Mouse (Mus musculus) forebrain, embryonic 12.5 days (tissue): ENCODE measurements at regions not wholly inside any gene's neighbourhood (a gene's known extent, or its start where the extent isn't known, plus 50 kb on each side); places are given as distances from the start of the nearest gene placed in this dataset.

ENCODE experiments used
- ATAC-seq: fragments of 200-750 bp; cut with Nextera tagmentation; 2 replicates; pipeline ENCODE4 v1.8.0; 2017; ENCODE audit warnings: moderate TSS enrichment; ENCODE audit not compliant: low FRiP score
- H3K27ac ChIP-seq: fragments of 300-500 bp; sonication (generic); 2 replicates; pipeline ENCODE4 v1.5.1; 2016; ENCODE audit warnings: mild to moderate bottlenecking
- H3K27me3 ChIP-seq: fragments of 300-500 bp; sonication (generic); 2 replicates; pipeline ENCODE4 v1.6.1; 2016; ENCODE audit warnings: mild to moderate bottlenecking
- H3K36me3 ChIP-seq: fragments of 300-500 bp; sonication (generic); replicated peaks from 2 replicates; pipeline ENCODE4 v1.6.1; 2016; ENCODE audit warnings: mild to moderate bottlenecking
- H3K4me1 ChIP-seq: fragments of 300-500 bp; sonication (generic); 2 replicates; pipeline ENCODE4 v1.6.1; 2016
- H3K4me2 ChIP-seq: fragments of 300-500 bp; sonication (generic); 2 replicates; pipeline ENCODE4 v1.6.1; 2016; ENCODE audit warnings: mild to moderate bottlenecking, moderate library complexity
- H3K4me3 ChIP-seq: fragments of 300-500 bp; sonication (generic); replicated peaks from 2 replicates; pipeline ENCODE4 v1.5.1; 2016; ENCODE audit warnings: mild to moderate bottlenecking
- H3K9ac ChIP-seq: fragments of 300-500 bp; sonication (generic); 2 replicates; pipeline ENCODE4 v1.6.1; 2016; ENCODE audit warnings: mild to moderate bottlenecking
- H3K9me3 ChIP-seq: fragments of 300-500 bp; sonication (generic); 2 replicates; pipeline ENCODE4 v1.6.1; 2016
- WGBS: fragments of 180-500 bp; shearing (Covaris S2); methylation state at CpG from one replicate; pipeline ENCODE4 v1.1.7; 2016; 5-methylcytosine and 5-hydroxymethylcytosine counted together

GRCm38 (mm10) chr16:39102151-39102550 lies 209.7 kb downstream of the Igsf11 start:
- H3K27me3 ChIP-seq, result no peaks in the 10 kb centered on the region
- ATAC-seq, result no peak
- 49% methylated on average over 6 of the region's 6 CpGs for WGBS
- H3K4me3 ChIP-seq, result no peak overlapping the region
- H3K9ac ChIP-seq, result no peak overlapping the region
- no peaks in the 10 kb centered on the region for H3K36me3 ChIP-seq
- no peaks in the 10 kb centered on the region; the same call in 1 of the 2 replicates for H3K4me1 ChIP-seq
- H3K27ac ChIP-seq, result no peak overlapping the region
- H3K4me2 ChIP-seq, result no peak overlapping the region
- H3K9me3 ChIP-seq, result no peaks in the 10 kb centered on the region

- Histone ChIP-seq H3K9ac (no peak overlapping the region), H3K4me2 (no peak overlapping the region), H3K27me3 (no peaks in the 10 kb centered on the region), H3K9me3 (no peaks in the 10 kb centered on the region), H3K4me1 (no peaks in the 10 kb centered on the region; the same call in 1 of the 2 replicates), H3K4me3 (no peak overlapping the region), H3K36me3 (no peaks in the 10 kb centered on the region), H3K27ac (no peak overlapping the region)
- WGBS, result 59% methylated on average over 9 of the region's 9 CpGs
- 0 out of 2 replicates have a peak, but pooled peaks have one; percentile 46 for ATAC-seq
Observed at GRCm38 (mm10) chr16:39103360-39104095, 211.1 kb downstream of the Igsf11 start.

GRCm38 (mm10) chr16:39109383-39110033 lies 217.0 kb downstream of the Igsf11 start:
- Histone ChIP-seq H3K27me3 (no peaks in the 10 kb centered on the region), H3K4me2 (peak overlapping the region; percentile 55), H3K4me3 (peak overlapping the region; percentile 26), H3K36me3 (no peaks in the 10 kb centered on the region), H3K4me1 (no peaks in the 10 kb centered on the region; the same call in 1 of the 2 replicates), H3K9ac (peak overlapping the region; percentile 38; the same call in 1 of the 2 replicates), H3K9me3 (no peaks in the 10 kb centered on the region), H3K27ac (no peak overlapping the region)
- ATAC-seq, result peak; percentile 67
- WGBS, result 17% methylated on average over 15 of the region's 15 CpGs

GRCm38 (mm10) chr16:39110089-39110488 lies 217.6 kb downstream of the Igsf11 start:
- Histone ChIP-seq H3K4me1 (no peaks in the 10 kb centered on the region; the same call in 1 of the 2 replicates), H3K4me3 (no peak overlapping the region), H3K27ac (no peak overlapping the region), H3K9ac (no peak overlapping the region), H3K4me2 (peak overlapping the region; percentile 55; the same call in 1 of the 2 replicates), H3K27me3 (no peaks in the 10 kb centered on the region), H3K9me3 (no peaks in the 10 kb centered on the region), H3K36me3 (no peaks in the 10 kb centered on the region)
- ATAC-seq, result peak; percentile 31; the same call in 1 of the 2 replicates
- 85% methylated on average over 5 of the region's 5 CpGs for WGBS

GRCm38 (mm10) chr16:39118059-39118458 lies 225.6 kb downstream of the Igsf11 start:
- Histone ChIP-seq H3K9me3 (no peaks in the 10 kb centered on the region), H3K27ac (no peak overlapping the region), H3K9ac (no peak overlapping the region), H3K27me3 (no peaks in the 10 kb centered on the region; the same call in 1 of the 2 replicates), H3K4me3 (no peak overlapping the region), H3K4me2 (no peak overlapping the region), H3K4me1 (peaks cover 9% of the 10 kb centered on the region; the same call in 1 of the 2 replicates), H3K36me3 (no peaks in the 10 kb centered on the region)
- no peak for ATAC-seq
- WGBS, result 69% methylated on average over 3 of the region's 3 CpGs

GRCm38 (mm10) chr16:39119811-39120210 lies 227.3 kb downstream of the Igsf11 start:
- Histone ChIP-seq H3K4me2 (no peak overlapping the region), H3K4me1 (peaks cover 9% of the 10 kb centered on the region; the same call in 1 of the 2 replicates), H3K9me3 (no peaks in the 10 kb centered on the region), H3K27me3 (no peaks in the 10 kb centered on the region; the same call in 1 of the 2 replicates), H3K36me3 (no peaks in the 10 kb centered on the region), H3K9ac (no peak overlapping the region), H3K4me3 (no peak overlapping the region), H3K27ac (no peak overlapping the region)
- ATAC-seq, result no peak
- 49% methylated on average over 4 of the region's 4 CpGs for WGBS

GRCm38 (mm10) chr16:39123445-39123952 lies 231.0 kb downstream of the Igsf11 start:
- Histone ChIP-seq H3K27ac (no peak overlapping the region), H3K4me3 (no peak overlapping the region), H3K4me2 (no peak overlapping the region), H3K9ac (no peak overlapping the region), H3K36me3 (no peaks in the 10 kb centered on the region), H3K9me3 (no peaks in the 10 kb centered on the region), H3K4me1 (peaks cover 9% of the 10 kb centered on the region; the same call in 1 of the 2 replicates), H3K27me3 (no peaks in the 10 kb centered on the region)
- no peak for ATAC-seq
- WGBS, result 74% methylated on average over 8 of the region's 8 CpGs

- Histone ChIP-seq H3K4me3 (no peak overlapping the region), H3K4me2 (no peak overlapping the region), H3K36me3 (no peaks in the 10 kb centered on the region), H3K9ac (no peak overlapping the region), H3K4me1 (no peaks in the 10 kb centered on the region), H3K9me3 (no peaks in the 10 kb centered on the region), H3K27me3 (no peaks in the 10 kb centered on the region), H3K27ac (no peak overlapping the region)
- ATAC-seq, result no peak
- WGBS, result 93% methylated on average over 2 of the region's 2 CpGs
Observed at GRCm38 (mm10) chr16:39132459-39132858, 240.0 kb downstream of the Igsf11 start.

GRCm38 (mm10) chr16:39135777-39136176 lies 243.3 kb downstream of the Igsf11 start:
- Histone ChIP-seq H3K4me3 (no peak overlapping the region), H3K36me3 (no peaks in the 10 kb centered on the region), H3K4me2 (no peak overlapping the region), H3K27ac (no peak overlapping the region), H3K4me1 (no peaks in the 10 kb centered on the region), H3K9ac (no peak overlapping the region), H3K9me3 (no peaks in the 10 kb centered on the region), H3K27me3 (no peaks in the 10 kb centered on the region)
- no peak for ATAC-seq
- WGBS, result 59% methylated on average over 4 of the region's 4 CpGs

GRCm38 (mm10) chr16:39147151-39147550 lies 254.7 kb downstream of the Igsf11 start:
- Histone ChIP-seq H3K4me1 (peaks cover 5% of the 10 kb centered on the region; the same call in 1 of the 2 replicates), H3K36me3 (no peaks in the 10 kb centered on the region), H3K4me2 (no peak overlapping the region), H3K9me3 (no peaks in the 10 kb centered on the region), H3K27ac (no peak overlapping the region), H3K27me3 (0 out of 2 replicates have a peak, but pooled peaks cover 7% of the 10 kb centered on the region), H3K9ac (no peak overlapping the region), H3K4me3 (no peak overlapping the region)
- no peak for ATAC-seq
- WGBS, result 53% methylated on average over 2 of the region's 2 CpGs

- Histone ChIP-seq H3K36me3 (no peaks in the 10 kb centered on the region), H3K4me3 (no peak overlapping the region), H3K4me1 (peaks cover 5% of the 10 kb centered on the region; the same call in 1 of the 2 replicates), H3K4me2 (no peak overlapping the region), H3K27ac (no peak overlapping the region), H3K9me3 (no peaks in the 10 kb centered on the region), H3K27me3 (0 out of 2 replicates have a peak, but pooled peaks cover 7% of the 10 kb centered on the region), H3K9ac (no peak overlapping the region)
- 57% methylated on average over 9 of the region's 9 CpGs for WGBS
- peak; percentile 30; the same call in 1 of the 2 replicates for ATAC-seq
Observed at GRCm38 (mm10) chr16:39151325-39152318, 259.2 kb downstream of the Igsf11 start.
